Mouse (Mus musculus): ENCODE data around the gene Tbkbp1.

GRCm38 (mm10) chr11:97120221-97120620, 31.1 kb downstream of the Tbkbp1 start:
- TF ChIP-seq CTCF (IDR thresholded peaks at IDR 0.05; ENCODE audit: borderline replicate concordance, insufficient read depth, low read depth, low read length) (no peak), POLR2A (IDR thresholded peaks at IDR 0.05; ENCODE audit: borderline replicate concordance, insufficient read depth, low read length) (no peak)
